Mouse (Mus musculus) forebrain, embryonic 15.5 days (tissue): ENCODE measurements around the gene Mnx1. TPM values are rescaled to one million over a fixed set of nuclear protein-coding genes. Genes with fewer than 3 reads are reported as not detected.

Experiments used
- ATAC-seq: fragments of 200-750 bp; cut with Nextera tagmentation; replicated peaks from 2 replicates; pipeline ENCODE4 v1.8.0; 2017; ENCODE audit warnings: mild to moderate bottlenecking, moderate TSS enrichment, moderate library complexity
- H3K27ac ChIP-seq: fragments of 300-500 bp; sonication (generic); replicated peaks from 2 replicates; pipeline ENCODE4 v1.5.1; 2015; ENCODE audit warnings: mild to moderate bottlenecking, inconsistent platforms
- H3K27me3 ChIP-seq: fragments of 300-500 bp; sonication (generic); 2 replicates; pipeline ENCODE4 v1.6.1; 2015; ENCODE audit warnings: inconsistent platforms
- H3K36me3 ChIP-seq: fragments of 300-500 bp; sonication (generic); 2 replicates; pipeline ENCODE4 v1.6.1; 2015; ENCODE audit warnings: mild to moderate bottlenecking, inconsistent platforms
- H3K4me1 ChIP-seq: fragments of 300-500 bp; sonication (generic); 2 replicates; pipeline ENCODE4 v1.6.1; 2015; ENCODE audit warnings: inconsistent platforms
- H3K4me2 ChIP-seq: fragments of 300-500 bp; sonication (generic); replicated peaks from 2 replicates; pipeline ENCODE4 v1.6.1; 2015; ENCODE audit warnings: mild to moderate bottlenecking, inconsistent platforms
- H3K4me3 ChIP-seq: fragments of 300-500 bp; sonication (generic); 2 replicates; pipeline ENCODE4 v1.5.1; 2015; ENCODE audit warnings: mild to moderate bottlenecking, inconsistent platforms
- H3K9ac ChIP-seq: fragments of 300-500 bp; sonication (generic); replicated peaks from 2 replicates; pipeline ENCODE4 v1.6.1; 2015; ENCODE audit warnings: mild to moderate bottlenecking, inconsistent platforms
- H3K9me3 ChIP-seq: fragments of 300-500 bp; sonication (generic); 2 replicates; pipeline ENCODE4 v1.6.1; 2016; ENCODE audit warnings: inconsistent platforms
- WGBS: fragments of 180-500 bp; shearing (Covaris S2); methylation state at CpG from one replicate; pipeline ENCODE4 v1.1.7; 2015; ENCODE audit warnings: mixed read lengths; 5-methylcytosine and 5-hydroxymethylcytosine counted together
- polyA plus RNA-seq: library from polyadenylated mRNA; unstranded; fragments of >200 nt; fragmentation: Nextera tagmentation; extraction: Ambion mirVana; gene quantifications from 2 replicates; pipeline ENCODE4 v1.2.1, GENCODE M21; 2015

Gene Mnx1
- polyA plus RNA-seq, 1 experiment from 2014 or later, result not detected

DNA sequence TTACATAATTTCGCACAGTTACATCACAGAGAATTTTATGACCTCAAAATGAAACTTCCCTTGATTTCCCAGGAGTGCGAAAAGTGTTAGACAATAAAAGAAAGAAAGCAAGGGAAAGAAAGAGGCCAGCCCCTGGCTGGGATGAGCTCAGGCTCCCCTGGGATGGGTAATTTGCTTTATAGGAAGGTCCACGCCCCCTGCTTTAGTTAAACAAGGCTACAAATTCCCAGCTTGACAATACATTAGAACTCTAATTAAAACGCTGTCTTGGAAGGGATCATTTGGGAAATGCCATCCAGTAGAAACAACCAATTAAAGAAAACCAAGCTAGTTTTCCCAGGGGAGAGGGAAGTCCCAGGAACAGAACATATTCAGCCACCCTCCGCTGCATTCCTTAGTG lies 2.7 kb downstream of the Mnx1 start:
- H3K4me2 ChIP-seq, result no peak overlapping the region
- H3K4me1 ChIP-seq, result peaks cover 14% of the 10 kb centered on the region
- H3K9ac ChIP-seq, result no peak overlapping the region
- peaks cover 91% of the 10 kb centered on the region for H3K27me3 ChIP-seq
- H3K4me3 ChIP-seq, result no peak overlapping the region
- H3K27ac ChIP-seq, result no peak overlapping the region
- WGBS, result 0% methylated on average over 5 of the region's 5 CpGs
- no peaks in the 10 kb centered on the region for H3K9me3 ChIP-seq
- no peak for ATAC-seq
- H3K36me3 ChIP-seq, result no peaks in the 10 kb centered on the region

DNA sequence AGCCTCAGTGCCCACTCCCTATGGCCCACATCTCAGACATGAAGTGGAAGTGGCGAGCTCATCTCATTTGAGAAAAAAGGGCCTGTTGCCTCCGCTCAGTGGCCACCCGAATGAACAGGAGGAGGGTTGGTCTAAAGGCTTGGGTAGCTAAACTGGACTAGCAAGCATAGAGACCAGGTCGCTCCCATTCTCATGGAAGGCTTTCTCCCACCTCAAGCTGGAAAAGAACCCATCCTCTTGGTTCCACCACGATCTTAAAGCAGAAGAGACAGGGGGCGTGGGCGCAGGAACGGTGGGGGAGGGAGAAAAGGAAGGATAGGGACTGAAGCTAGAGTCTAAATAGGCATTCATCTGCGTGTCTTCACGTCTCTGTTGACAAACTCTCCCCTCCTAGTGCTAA lies 3.2 kb downstream of the Mnx1 start:
- Histone ChIP-seq H3K4me2 (no peak overlapping the region), H3K4me1 (peaks cover 14% of the 10 kb centered on the region), H3K27ac (no peak overlapping the region), H3K4me3 (no peak overlapping the region), H3K9ac (no peak overlapping the region), H3K9me3 (no peaks in the 10 kb centered on the region), H3K36me3 (no peaks in the 10 kb centered on the region), H3K27me3 (peaks cover 91% of the 10 kb centered on the region)
- ATAC-seq, result no peak
- 2% methylated on average over 10 of the region's 10 CpGs for WGBS

DNA sequence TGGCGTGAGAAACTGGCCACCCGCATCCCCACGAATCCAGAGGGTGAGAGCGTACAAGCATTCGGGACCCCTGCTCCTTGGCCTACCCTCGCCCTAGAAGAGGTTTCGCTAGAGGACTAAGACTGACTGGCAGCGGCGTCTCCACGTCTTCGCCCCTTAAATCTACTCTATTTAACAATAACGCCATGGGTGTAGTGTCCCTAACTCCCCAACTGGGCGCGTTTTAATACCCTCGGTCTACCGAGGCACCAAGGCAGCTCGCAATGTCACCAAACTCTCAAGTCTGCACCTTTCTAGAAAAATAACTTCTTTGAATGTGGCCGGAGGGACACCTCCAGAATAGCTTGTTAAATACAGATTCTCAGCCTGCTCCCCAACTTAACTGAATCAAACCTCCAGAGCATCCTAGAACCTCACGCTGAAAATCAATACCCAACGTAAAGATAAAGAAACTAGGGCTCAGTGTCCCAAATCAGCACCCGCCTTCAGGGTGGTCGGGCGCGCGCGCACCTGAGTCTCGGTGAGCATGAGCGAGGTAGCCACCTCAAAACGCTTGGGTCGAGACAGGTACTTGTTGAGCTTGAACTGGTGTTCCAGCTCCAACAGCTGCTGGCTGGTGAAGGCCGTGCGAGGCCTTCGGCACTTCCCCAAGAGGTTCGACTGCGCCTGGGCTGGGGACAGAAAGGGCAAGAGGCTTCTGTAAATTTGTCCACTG lies 3.9 kb downstream of the Mnx1 start:
- Histone ChIP-seq H3K36me3 (no peaks in the 10 kb centered on the region), H3K27ac (no peak overlapping the region), H3K9ac (no peak overlapping the region), H3K4me1 (peaks cover 14% of the 10 kb centered on the region), H3K4me2 (no peak overlapping the region), H3K4me3 (no peak overlapping the region), H3K9me3 (no peaks in the 10 kb centered on the region), H3K27me3 (peaks cover 91% of the 10 kb centered on the region)
- ATAC-seq, result no peak
- 4% methylated on average over 35 of the region's 35 CpGs for WGBS

DNA sequence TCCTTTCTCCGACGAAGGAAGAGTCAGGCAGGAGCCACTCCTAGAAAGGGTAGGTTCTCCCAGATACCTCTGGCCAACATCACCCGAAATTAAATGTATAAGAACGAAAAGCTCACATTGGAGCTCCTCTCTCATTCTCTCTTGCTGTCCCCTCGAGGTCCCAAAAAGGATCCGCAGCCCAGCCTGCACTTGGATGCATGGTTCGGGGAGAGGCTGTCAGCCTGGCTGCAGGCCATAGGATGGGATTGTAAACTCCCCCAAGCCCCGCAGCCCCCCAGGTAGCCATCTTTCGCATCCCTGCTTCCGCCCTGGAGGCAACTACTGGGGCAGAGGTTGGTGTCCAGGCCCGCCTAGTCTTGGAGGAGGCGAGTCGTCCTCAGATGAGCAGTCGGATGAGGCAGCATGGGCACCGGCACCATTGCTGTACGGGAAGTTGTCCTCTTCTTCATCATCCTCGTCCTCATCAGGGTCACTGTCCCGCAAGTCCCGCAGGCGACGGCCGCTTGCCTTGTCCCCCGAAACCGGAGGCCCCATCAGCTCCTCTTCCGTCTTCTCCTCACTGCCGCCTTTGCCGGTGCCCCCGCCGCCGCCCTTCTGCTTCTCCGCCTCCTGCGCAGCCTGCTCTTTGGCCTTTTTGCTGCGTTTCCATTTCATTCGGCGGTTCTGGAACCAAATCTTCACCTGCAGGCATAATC lies 4.6 kb downstream of the Mnx1 start:
- 3% methylated on average over 35 of the region's 35 CpGs for WGBS
- Histone ChIP-seq H3K4me2 (no peak overlapping the region), H3K4me1 (peaks cover 14% of the 10 kb centered on the region), H3K9me3 (no peaks in the 10 kb centered on the region), H3K9ac (no peak overlapping the region), H3K27me3 (peaks cover 91% of the 10 kb centered on the region), H3K4me3 (no peak overlapping the region), H3K36me3 (no peaks in the 10 kb centered on the region), H3K27ac (no peak overlapping the region)
- no peak for ATAC-seq

DNA sequence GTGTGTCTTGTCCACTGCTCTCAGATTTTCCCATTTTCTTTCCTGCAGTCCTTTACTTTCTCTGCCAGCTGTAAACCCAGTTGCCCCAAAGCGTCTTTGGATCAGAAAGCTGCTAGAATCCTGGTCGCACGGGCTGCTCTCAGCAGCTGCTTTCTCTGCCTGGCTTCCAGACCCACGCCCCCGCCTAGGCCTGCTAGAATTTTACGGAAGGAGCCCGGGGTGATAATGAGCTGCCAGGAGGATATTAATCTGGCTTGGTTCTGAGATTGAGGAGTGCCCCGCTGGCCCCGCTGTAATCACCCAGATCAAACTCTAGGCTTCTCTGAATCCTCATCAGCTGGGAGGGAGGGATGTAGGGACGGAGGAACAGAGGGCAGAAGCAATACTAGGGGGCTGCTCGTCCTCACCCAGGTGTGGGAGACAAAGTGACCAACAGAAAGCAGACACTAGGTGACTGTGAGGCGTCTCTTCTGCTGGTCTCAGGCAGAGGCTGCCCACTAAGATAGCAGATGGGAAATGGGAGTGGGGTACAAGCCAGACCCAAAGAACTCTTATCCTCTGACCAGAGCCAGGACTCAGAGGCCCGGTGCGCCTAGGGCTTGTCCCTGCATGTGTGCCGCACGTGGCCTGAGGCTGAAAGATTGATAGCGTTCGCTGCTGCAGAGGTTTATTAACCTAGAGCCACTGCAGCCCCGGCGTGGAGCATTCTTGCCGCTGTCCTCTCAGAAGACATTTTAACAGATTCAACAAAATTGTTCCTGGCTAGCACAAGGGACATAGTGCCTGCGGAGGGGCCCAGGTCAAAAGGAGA lies 6.2 kb downstream of the Mnx1 start:
- Histone ChIP-seq H3K9ac (no peak overlapping the region), H3K27ac (no peak overlapping the region), H3K36me3 (no peaks in the 10 kb centered on the region), H3K4me2 (no peak overlapping the region), H3K9me3 (no peaks in the 10 kb centered on the region), H3K4me3 (no peak overlapping the region), H3K27me3 (peaks cover 89% of the 10 kb centered on the region), H3K4me1 (peaks cover 10% of the 10 kb centered on the region)
- WGBS, result 2% methylated on average over 22 of the region's 22 CpGs
- no peak for ATAC-seq

DNA sequence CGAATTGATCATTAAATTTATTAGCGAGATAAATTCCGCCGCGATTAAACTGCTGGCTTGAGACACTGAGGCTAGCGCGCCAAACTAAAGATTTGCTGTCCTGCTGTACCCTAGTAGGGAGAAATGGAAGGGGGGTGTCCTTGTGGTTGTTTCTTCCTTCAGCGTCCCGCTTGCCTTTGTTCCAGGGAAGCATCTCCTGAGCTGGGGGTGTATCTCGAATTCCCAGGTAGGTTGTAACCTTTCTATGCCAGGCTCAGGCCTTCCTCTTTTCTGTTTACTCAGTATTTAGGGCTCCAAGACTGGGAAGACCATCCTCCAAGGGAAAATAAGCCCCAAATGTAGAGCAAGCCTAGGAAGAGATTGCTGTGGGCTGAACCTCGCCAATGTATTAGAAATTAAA lies 6.9 kb downstream of the Mnx1 start:
- WGBS, result 3% methylated on average over 11 of the region's 11 CpGs
- no peaks in the 10 kb centered on the region for H3K36me3 ChIP-seq

DNA sequence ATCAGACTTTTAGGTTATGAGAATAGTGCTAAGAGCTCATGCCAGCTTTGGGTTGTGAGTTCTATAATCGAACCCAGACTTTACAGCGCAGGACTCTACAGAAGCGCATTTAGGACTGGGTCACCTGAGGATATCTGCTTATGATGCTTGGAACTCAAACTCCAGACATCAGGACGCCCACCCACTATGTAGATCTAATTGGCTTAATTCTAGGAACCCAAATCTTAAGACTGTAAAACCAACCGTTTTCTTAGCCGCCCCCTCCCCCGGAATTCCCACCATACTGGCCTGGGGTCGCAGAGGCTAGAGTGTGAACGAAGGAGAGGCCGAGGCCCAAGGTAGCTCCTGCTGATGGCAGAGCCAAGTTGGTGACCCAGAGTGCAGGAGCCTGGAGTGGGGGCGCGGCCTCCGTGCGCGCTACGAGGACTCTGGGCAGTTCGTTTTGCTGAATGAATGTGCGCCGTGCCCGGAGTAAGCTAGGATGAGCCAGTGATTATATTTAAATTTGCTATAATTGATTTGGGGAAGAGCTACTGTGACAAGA lies 7.3 kb downstream of the Mnx1 start:
- Histone ChIP-seq H3K27ac (no peak overlapping the region), H3K9ac (no peak overlapping the region), H3K4me1 (peaks cover 10% of the 10 kb centered on the region), H3K9me3 (no peaks in the 10 kb centered on the region), H3K4me3 (no peak overlapping the region), H3K4me2 (no peak overlapping the region), H3K27me3 (peaks cover 90% of the 10 kb centered on the region), H3K36me3 (no peaks in the 10 kb centered on the region)
- 4% methylated on average over 20 of the region's 20 CpGs for WGBS
- ATAC-seq, result no peak

More for the DNA sequence above, 6.9 kb downstream of the Mnx1 start:
- H3K4me3 ChIP-seq, result no peak overlapping the region
- H3K4me2 ChIP-seq, result no peak overlapping the region
- H3K9me3 ChIP-seq, result no peaks in the 10 kb centered on the region
- H3K27ac ChIP-seq, result no peak overlapping the region
- ATAC-seq, result no peak
- H3K9ac ChIP-seq, result no peak overlapping the region
- H3K27me3 ChIP-seq, result peaks cover 90% of the 10 kb centered on the region
- peaks cover 10% of the 10 kb centered on the region for H3K4me1 ChIP-seq

DNA sequence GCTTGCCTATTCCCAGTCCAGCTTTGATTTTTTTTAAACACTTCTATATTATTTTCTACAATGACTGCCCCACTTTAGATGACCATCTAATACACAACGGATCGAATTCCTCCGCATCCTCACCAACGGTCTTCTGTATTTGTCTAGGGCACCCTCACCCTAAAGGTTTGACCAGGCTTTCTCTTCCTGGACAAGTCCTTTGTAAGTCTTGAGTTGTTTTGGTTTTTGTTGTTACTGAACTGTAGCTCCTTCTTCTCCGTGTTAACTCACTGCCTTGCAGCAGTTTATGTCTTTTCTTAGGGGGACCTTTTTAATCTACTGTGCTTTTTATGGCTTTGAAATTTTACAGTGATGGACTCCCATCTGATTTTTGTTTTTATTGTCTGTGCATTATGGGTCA lies 8.0 kb downstream of the Mnx1 start:
- H3K27me3 ChIP-seq, result peaks cover 90% of the 10 kb centered on the region
- H3K4me2 ChIP-seq, result no peak overlapping the region
- WGBS, result 3% methylated on average over 5 of the region's 5 CpGs
- ATAC-seq, result no peak
- H3K27ac ChIP-seq, result no peak overlapping the region
- H3K9ac ChIP-seq, result no peak overlapping the region
- H3K4me1 ChIP-seq, result peaks cover 10% of the 10 kb centered on the region
- no peaks in the 10 kb centered on the region for H3K36me3 ChIP-seq
- H3K4me3 ChIP-seq, result no peak overlapping the region
- H3K9me3 ChIP-seq, result no peaks in the 10 kb centered on the region

DNA sequence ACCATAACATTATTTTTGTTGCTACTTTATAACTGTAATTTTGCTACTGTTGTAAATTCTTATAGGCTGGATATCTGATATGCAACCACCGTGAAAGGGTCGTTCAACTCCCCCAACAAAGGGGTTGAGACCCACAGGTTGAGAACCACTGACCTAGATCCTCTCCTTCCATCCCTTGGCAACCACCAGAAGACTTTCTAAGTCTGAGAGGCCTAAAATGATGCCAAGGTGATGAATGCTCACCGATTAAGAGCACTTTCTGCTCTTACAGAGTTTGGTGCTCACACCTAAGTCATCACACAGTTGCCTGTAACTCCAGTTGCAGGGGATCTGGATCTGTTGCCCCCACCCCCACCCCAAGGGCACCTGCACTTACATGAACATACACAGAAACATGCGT lies 8.8 kb downstream of the Mnx1 start:
- H3K9ac ChIP-seq, result no peak overlapping the region
- 6% methylated on average over 4 of the region's 4 CpGs for WGBS
- no peak overlapping the region for H3K4me3 ChIP-seq
- H3K27ac ChIP-seq, result no peak overlapping the region
- no peaks in the 10 kb centered on the region for H3K36me3 ChIP-seq
- ATAC-seq, result no peak
- no peak overlapping the region for H3K4me2 ChIP-seq
- H3K4me1 ChIP-seq, result peaks cover 10% of the 10 kb centered on the region
- H3K27me3 ChIP-seq, result peaks cover 84% of the 10 kb centered on the region
- H3K9me3 ChIP-seq, result no peaks in the 10 kb centered on the region

DNA sequence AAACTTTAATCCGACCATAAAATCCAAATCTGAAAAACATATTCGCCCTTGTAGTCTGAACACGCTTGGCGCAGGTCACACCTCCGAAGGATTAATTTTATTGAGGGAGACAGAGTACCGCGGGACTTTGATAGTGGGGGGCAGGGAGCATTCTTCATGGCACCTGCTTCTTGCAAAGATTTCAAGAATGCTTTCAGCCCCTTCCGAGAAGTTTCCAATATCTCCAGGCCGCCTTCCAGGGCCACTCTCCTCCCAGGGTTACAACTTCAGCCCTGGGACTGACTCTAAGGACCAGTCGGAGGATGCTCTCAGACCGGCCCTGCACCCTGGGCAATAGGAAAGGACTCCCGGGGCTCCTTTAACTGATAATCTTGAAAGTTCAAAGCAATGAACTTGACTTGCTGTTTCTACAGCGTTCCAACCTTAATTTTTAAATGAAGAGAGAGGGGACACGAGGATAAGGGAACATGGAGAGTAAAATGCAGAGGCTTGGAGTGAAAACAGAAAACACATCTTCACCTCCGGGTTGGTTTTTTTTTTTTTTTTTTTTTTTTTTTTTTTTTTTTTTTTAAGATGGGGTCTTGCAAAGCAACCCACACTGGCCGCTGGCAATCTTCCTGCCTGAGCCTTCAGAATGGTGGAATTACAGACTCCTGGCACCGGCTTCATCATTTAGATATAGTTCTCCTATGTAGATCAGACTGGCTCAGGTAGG lies 9.8 kb downstream of the Mnx1 start:
- 1% methylated on average over 17 of the region's 17 CpGs for WGBS
- no peaks in the 10 kb centered on the region for H3K36me3 ChIP-seq
- H3K9ac ChIP-seq, result no peak overlapping the region
- no peak overlapping the region for H3K27ac ChIP-seq
- peaks cover 10% of the 10 kb centered on the region for H3K4me1 ChIP-seq
- H3K4me3 ChIP-seq, result peak overlapping the region; percentile 37
- ATAC-seq, result no peak
- peak overlapping the region; percentile 52 for H3K4me2 ChIP-seq
- peaks cover 74% of the 10 kb centered on the region for H3K27me3 ChIP-seq
- H3K9me3 ChIP-seq, result no peaks in the 10 kb centered on the region

DNA sequence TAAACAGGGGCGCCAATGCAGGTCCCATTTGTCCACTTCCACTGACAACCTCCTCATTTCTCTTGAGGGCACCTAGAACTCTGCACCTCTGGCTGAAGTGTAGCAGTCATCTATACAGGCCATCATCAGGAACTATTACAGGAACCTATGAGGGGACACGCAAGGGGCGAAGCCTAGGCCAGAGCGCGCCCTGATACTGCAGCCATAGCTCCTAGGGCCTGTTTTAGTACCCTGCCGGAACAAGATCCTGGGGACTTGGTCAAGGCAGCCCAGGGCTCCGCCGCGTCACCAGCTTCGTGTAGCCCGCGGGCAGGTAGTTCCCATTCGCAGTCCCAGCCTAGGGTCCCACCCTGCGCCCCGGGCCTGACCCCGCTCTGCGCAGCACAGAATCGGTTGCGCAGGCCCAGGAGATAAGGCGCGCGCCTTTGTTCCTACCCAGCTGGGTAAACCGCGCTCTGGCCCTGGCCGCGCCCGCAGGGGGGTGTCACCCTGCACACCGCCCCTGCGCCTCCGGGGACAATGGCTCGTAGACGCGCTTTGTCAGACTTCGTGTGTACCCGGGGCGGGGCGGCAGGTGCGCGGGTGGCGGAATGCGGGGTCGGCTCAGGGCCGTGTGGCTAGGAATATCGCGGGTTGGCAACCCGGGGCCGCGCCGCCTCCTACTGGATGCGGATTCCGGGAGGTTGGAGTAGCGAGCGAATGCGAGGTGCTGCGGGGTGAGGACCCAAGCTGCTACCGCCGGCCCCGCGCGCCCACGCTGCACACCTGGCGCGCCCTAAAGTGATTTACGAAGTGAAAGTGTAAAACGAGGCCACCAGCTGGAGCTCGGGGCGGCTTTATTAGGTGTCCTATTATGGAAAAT lies 10.6 kb downstream of the Mnx1 start:
- Histone ChIP-seq H3K36me3 (no peaks in the 10 kb centered on the region), H3K27ac (no peak overlapping the region), H3K4me2 (peak overlapping the region; percentile 52), H3K4me1 (peaks cover 10% of the 10 kb centered on the region), H3K27me3 (peaks cover 71% of the 10 kb centered on the region), H3K4me3 (peak overlapping the region; percentile 37), H3K9me3 (no peaks in the 10 kb centered on the region), H3K9ac (no peak overlapping the region)
- WGBS, result 3% methylated on average over 67 of the region's 67 CpGs
- ATAC-seq, result peak; percentile 36; the same call in 1 of the 2 replicates
